Mouse (Mus musculus) embryonic stem cell, embryonic (primary cell): ENCODE data around the gene Atp13a5.

Experiments
- CTCF ChIA-PET, 4 experiments: fragments of 300-600 bp in 2 of 4; fragments of 350-600 bp in 2 of 4; sonication (Branson Sonifier 250); formaldehyde crosslinking; loops; one replicate each; lab custom pipeline; 2022; ENCODE audit warnings: inconsistent platforms in 2 of 4; lab: Charles Lee
- POLR2A ChIA-PET, 4 experiments: fragments of 300-600 bp in 2 of 4; fragments of 350-600 bp in 2 of 4; sonication (Branson Sonifier 250); formaldehyde crosslinking; loops; one replicate each; lab custom pipeline; 2022; ENCODE audit warnings: antibody characterized with exemption in 4 of 4, inconsistent platforms in 1 of 4; lab: Charles Lee

Atp13a5 gene

DNA sequence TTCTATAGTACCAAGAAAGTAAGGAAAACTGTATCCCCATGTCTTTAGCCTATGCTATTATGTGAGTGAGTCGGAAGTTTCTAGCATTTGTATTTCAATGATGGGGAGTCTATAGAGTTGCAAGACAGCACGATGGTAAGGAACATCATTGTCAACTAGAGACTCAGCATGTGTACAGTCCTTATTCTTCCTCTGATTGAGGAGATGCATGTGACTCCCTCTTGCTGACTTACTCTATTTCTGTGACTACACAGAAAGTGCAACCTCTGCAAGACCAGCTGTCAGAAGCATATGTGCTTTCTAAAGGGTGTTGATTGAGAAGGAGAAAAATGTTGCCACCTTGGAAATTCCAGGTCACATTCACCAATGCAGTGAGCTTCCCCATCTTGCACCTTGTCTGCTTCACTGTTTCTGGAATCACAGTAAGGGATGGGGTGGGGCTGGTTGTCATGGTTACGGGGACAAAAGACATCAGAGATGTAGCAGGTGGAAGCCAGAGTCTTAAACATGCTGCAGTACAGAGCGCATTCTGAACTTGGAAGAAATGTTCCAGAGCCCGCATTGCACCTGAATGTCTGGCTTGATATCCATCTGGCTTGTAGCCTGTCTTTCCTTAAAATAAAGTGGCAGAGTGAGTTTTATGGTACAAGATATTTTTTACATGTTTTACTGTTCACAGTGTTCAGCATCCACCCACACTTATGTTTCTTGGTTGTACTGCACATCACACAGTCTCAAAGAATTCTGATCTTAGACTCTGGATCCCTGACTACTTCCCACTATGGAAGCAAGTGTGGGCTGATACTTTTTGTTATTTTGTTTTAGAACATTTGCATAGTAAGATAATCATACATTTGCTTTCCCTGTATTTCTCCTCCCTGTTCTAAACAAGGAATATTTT, 161.9 kb downstream of the Atp13a5 start:
- ChIA-PET POLR2A (interaction anchor here in 1 of 4 experiments (0.5 kb wide), 1 partner anchor 26 kb away, joined by 3 read pairs; no protein-coding TSS in a partner anchor), CTCF (no interaction called here)

DNA sequence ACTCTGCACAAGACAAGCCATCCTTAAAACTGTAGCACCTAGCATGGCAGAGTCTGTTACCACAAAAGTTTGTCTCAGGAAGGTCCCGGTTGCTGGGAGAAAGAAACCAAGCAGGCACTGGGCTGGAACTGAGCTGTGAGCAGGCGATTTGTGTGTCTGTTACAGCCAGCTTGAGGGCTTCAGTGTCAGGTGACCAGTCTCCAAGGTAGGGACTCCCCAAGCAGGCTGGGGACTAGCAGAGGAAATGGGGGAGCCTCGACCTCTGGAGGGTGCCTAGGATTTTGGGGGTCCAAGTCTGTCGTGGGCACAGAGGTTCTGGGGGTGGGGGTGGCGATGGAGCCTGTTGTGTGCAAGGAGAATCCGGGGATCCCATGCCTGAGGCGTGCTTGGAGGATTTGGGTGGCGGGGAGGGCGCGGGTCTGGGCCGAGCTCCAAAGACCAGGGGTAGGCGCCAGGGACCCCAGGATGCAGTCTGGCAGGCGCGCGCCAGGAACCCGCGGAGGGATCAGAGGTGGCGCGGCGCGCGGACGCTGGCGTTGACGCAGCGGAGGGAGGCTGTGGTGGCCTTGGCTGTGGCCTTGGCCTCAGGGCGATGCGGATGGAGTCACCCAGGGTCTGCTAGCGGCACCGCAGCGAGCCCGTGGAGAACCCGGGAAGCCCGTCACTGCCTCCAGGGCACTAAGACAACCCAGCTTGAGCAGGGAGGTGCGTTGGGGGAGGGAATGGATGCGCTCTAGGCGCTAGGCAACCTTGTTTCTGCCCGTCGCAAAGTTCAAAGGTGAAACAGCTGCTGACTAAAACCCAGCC, 168.7 kb downstream of the Atp13a5 start, which contains the start of gene Hrasls:
TSS of gene Hrasls (plus strand) at position 91 of the 807 bp plus-strand sequence.
- CTCF ChIA-PET: no interaction called here
- POLR2A ChIA-PET: interaction anchor here in 1 of 4 experiments (0.7 kb wide), 1 partner anchor 351 kb away, joined by 3 read pairs; no protein-coding TSS in a partner anchor

DNA sequence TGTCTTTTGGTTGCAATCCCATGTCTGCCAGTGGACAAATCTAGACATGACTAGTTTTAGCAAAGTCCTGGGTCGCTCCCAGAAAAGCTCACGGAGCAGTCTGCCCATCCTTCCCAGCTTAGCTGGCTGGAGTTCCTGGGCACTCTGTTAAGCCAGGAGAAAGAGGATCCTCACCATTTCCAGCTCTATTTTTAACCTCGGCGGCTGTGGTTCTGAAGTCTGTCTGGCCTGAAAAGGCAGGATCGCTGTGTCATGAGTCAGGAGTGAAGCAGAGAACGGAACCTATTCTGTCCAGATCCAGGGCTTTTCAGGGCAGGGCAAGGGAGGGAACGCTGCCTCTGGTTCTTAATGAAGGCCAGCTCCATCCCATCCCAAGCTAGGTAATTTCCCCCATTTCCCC, 169.7 kb downstream of the Atp13a5 start:
- ChIA-PET POLR2A (no interaction called here), CTCF (no interaction called here)

DNA sequence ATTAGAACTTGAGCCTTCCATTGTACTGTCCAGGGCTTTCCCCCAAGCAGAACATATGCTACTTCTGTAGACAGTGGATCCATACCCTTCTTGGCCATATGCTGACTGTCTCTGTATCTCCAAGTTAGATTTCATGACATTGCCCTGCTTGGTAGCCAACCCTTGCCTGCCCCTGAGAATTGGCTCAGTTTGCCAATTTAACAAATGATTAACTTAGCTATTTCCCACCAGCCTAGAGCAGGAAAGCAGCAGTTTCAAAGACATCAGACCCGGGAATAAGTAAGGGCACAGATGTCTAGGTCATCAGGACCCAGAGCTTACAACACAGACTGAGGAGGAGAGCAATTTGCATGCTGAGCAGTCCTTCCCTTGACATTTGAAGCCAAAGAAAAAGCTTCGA, 173.0 kb downstream of the Atp13a5 start:
- POLR2A ChIA-PET: no interaction called here
- CTCF ChIA-PET: no interaction called here

DNA sequence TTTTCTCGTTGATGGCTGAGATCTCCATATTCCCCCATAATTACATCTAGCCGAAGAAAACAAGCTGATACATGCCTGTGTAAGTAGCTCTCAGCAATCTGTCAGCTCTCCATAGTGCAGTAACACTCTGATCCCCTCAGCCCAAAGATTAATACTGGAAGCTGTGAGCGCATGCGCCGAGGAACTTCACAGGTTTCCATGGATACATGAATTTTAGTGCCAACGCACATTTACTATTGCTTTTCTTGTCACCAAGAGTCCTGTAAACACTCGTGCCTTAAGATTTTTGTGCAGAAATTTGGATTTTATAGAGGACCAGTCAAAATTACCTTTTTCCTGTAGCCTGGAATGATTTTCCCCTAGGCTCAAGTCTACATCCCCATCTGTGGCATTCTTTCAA, 173.7 kb downstream of the Atp13a5 start:
- ChIA-PET POLR2A (no interaction called here), CTCF (no interaction called here)

DNA sequence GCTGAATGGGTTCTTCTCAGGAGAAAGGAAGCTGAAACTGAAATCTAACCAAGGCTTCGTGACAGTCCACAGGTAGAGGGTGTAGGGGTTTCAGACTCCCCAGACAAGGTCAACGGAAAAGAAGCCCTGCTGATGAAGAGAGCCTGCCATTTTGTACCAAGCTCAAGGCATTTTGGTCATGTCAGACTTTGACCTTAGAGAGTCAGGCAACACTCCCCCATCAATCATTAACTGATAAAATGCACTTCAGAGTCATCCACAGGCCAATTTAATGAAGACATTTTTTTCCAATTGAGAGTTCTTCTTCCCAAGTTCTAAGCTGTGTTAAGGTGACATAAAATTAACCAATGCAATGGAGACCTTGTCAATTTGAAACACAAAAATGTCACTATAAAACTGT, 177.4 kb downstream of the Atp13a5 start:
- POLR2A ChIA-PET: no interaction called here
- CTCF ChIA-PET: no interaction called here

DNA sequence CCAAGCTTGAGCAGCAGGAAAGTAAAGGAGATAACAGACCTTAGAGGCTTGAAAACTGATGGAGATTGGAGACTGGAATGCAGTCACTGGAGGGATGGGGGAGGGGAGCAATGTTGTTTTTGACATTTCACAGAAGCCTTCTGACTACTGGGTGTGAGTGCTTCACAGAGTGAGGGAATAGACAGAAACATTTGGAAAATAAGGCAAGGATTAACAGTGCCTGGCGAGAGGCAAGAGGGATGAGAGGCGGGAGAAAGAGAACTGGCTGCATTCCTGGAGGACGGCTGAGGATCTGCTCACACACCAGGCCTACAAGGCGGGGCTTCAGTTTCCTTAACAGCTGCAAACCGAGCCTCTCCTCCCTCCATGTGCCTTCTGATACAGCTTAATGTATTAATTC, 180.1 kb downstream of the Atp13a5 start:
- POLR2A ChIA-PET: no interaction called here
- CTCF ChIA-PET: no interaction called here

DNA sequence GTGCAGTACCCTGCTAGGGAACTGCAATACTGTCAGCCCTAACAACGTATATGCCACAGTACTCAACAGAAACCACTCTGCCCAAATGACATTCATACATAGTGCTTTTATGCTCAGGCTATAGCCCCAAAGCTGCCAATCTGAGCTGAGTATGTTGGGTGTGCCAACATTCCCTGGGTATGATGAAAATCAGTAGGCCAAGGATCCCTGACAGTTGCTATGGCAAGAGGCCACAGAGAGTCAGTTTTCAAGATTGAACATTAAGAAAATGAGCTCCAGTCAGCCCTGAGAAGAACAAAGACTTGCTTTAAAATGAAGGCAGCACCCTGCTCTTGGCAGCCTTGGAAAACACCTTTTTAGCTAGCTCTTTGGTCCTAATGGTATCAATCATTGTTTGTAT, 183.4 kb downstream of the Atp13a5 start:
- POLR2A ChIA-PET: no interaction called here
- CTCF ChIA-PET: no interaction called here

DNA sequence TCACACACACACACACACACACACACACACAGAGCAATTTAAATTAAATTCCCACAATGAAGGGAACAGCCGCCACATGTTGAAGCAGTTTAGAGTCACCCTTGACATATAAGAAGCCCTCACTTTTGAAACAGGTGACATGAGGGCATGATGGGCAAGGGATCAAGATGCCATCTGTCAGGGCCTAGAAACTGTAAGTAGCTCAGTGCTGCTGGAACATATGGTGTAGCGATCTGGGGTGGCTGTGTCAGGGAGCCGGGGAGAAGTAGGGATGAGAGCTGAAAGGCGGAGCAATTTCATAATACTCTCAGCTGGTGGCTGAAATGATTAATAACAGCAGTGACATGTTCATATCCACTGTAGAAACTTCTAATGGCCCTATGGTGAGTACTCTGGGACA, 184.6 kb downstream of the Atp13a5 start:
- CTCF ChIA-PET: no interaction called here
- POLR2A ChIA-PET: no interaction called here

DNA sequence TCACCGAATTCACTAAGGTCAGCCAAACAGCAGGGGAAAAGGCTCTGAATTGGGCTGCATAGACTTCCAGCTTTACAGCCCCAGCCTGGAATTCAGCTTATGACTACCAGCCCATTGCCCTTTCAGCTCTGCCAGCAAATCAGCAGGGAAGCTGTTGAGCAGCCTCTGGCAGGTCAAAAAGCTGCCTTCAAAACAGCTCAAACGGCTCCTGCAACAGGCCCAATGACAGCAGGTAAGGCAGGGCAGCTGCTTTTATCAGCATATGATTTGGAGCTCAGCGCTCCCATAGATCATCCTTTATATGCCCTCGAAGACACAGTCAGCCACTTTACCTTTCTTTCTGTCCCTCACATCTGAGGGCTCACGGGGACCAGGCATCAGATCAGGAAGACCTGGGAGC, 185.6 kb downstream of the Atp13a5 start:
- ChIA-PET POLR2A (no interaction called here), CTCF (no interaction called here)
